Mouse (Mus musculus) G1E (cell line): ENCODE data around the gene Ubald2. TPM values are rescaled to one million over a fixed set of nuclear protein-coding genes. Genes with fewer than 3 reads are reported as not detected.

Experiments
- ATAC-seq: 2 replicates; pipeline ENCODE4 v1.8.0; 2016; ENCODE audit warnings: mild to moderate bottlenecking; ENCODE audit not compliant: insufficient number of reproducible peaks, poor library complexity, low FRiP score, severe bottlenecking; ENCODE audit errors: extremely low read depth
- DNase-seq: peaks from one replicate; pipeline ENCODE4 v3.0.0; 2012; ENCODE audit warnings: low spot score
- H3K27me3 ChIP-seq: 2 replicates; pipeline ENCODE4 v1.6.1; 2012; ENCODE audit warnings: mild to moderate bottlenecking, low read length, inconsistent platforms; ENCODE audit not compliant: insufficient read depth
- H3K36me3 ChIP-seq: replicated peaks from 2 replicates; pipeline ENCODE3; 2012; ENCODE audit warnings: mild to moderate bottlenecking, inconsistent platforms
- H3K4me1 ChIP-seq: 2 replicates; pipeline ENCODE4 v1.6.1; 2012; ENCODE audit warnings: low read depth, low read length, inconsistent platforms, mixed read lengths; ENCODE audit not compliant: insufficient read depth
- H3K4me3 ChIP-seq: 2 replicates; pipeline ENCODE4 v1.5.1; 2012; ENCODE audit warnings: low read depth, mild to moderate bottlenecking, inconsistent platforms, low read length, moderate library complexity, mixed read lengths
- H3K9me3 ChIP-seq: replicated peaks from 2 replicates; pipeline ENCODE4 v1.6.1; 2012; ENCODE audit warnings: inconsistent platforms
- CTCF ChIP-seq: IDR thresholded peaks from 2 replicates; pipeline ENCODE4 v1.5.1; 2012; ENCODE audit warnings: low read depth, low read length, inconsistent platforms, mixed read lengths
- GATA1 ChIP-seq: IDR thresholded peaks from 2 replicates; pipeline ENCODE4 v1.6.1; 2012; ENCODE audit warnings: borderline replicate concordance, low read length, inconsistent platforms, mixed read lengths
- GATA2 ChIP-seq: IDR thresholded peaks from 2 replicates; pipeline ENCODE4 v1.6.1; 2012; ENCODE audit warnings: low read depth, low read length, inconsistent platforms, borderline replicate concordance
- POLR2AphosphoS5 ChIP-seq: IDR thresholded peaks from 2 replicates; pipeline ENCODE4 v1.6.1; 2012; ENCODE audit warnings: low read depth, low read length, inconsistent platforms; ENCODE audit not compliant: insufficient replicate concordance
- TAL1 ChIP-seq: conservative IDR thresholded peaks from 2 replicates; pipeline ENCODE4 v1.6.1; 2012; ENCODE audit warnings: low read depth, low read length, inconsistent platforms, mixed read lengths
- polyA plus RNA-seq: library from polyadenylated mRNA; stranded (reverse); fragments of >175 nt; gene quantifications from 2 replicates; pipeline ENCODE4 v1.2.3, GENCODE M21; 2012
- total RNA-seq, 2 experiments: library from RNA; stranded (forward) in 1 of 2; stranded (reverse) in 1 of 2; fragments of 200-1000 nt in 1 of 2; fragments of >200 nt in 1 of 2; fragmentation: Nextera tagmentation in 1 of 2; gene quantifications; 2 replicates each; pipeline ENCODE4 v1.2.3; 2014 to 2017

Gene Ubald2
- total and polyA plus RNA-seq, 3 experiments: 114 to 1,104 (median 210) TPM

DNA sequence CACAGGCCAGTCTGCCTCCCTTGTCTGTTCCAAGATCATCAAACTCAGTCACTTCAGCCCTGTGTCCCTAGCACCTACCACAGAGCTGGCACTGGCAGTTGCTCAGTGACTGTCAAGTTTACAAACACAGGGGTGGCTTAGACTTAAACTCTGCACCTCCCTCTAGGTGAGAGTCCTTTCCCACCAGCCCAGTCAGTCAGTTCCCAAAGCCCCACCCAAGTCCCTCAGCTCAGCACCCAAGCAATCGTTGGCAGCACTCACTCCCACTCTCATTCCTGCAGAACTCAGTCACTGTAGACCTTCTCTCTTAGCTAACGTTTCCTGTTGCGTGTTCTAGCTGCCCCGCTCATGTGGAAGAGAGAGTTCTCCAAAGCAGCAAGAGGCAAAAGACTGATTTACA lies 39.1 kb upstream of the Ubald2 start:
- DNase-seq (no peak), ATAC-seq (no peak)
- Histone ChIP-seq H3K27me3 (peaks cover 7% of the 10 kb centered on the region; the same call in 1 of the 2 replicates), H3K4me1 (no peaks in the 10 kb centered on the region), H3K9me3 (no peaks in the 10 kb centered on the region), H3K4me3 (no peak overlapping the region), H3K36me3 (peaks cover 3% of the 10 kb centered on the region)
- TF ChIP-seq GATA2 (no peak), CTCF (no peak), GATA1 (no peak), TAL1 (no peak), POLR2AphosphoS5 (no peak)

GRCm38 (mm10) chr11:116396276-116396933 lies 37.5 kb upstream of the Ubald2 start:
- no peak for TF ChIP-seq TAL1
- no peak for TF ChIP-seq CTCF
- no peak for TF ChIP-seq GATA2
- no peak for TF ChIP-seq GATA1
- no peak for TF ChIP-seq POLR2AphosphoS5
- Histone ChIP-seq H3K9me3 (no peaks in the 10 kb centered on the region), H3K27me3 (peaks cover 7% of the 10 kb centered on the region; the same call in 1 of the 2 replicates), H3K4me1 (no peaks in the 10 kb centered on the region), H3K4me3 (no peak overlapping the region), H3K36me3 (peaks cover 3% of the 10 kb centered on the region)
- DNase-seq (no peak), ATAC-seq (no peak)

DNA sequence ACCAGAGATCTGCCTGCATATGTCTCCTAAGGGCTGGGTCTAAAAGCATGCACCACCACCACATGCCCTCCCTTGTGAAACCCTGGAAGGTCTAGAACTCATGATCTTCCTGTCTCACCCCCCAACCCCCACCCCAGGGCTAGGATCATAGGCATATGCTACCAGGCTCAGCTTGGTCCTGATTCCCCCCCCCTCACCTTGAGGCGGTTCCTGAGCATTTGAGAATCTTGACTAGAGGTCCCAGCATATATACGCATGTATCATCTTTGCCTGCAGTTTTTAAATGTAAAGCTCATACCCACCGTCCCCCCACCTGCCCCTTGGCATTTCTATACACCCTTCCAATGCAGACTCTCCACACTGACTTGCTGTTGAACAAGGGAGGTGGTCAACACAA lies 37.0 kb upstream of the Ubald2 start:
- Histone ChIP-seq H3K36me3 (peaks cover 3% of the 10 kb centered on the region), H3K9me3 (no peaks in the 10 kb centered on the region), H3K4me1 (no peaks in the 10 kb centered on the region), H3K4me3 (no peak overlapping the region), H3K27me3 (peaks cover 7% of the 10 kb centered on the region; the same call in 1 of the 2 replicates)
- DNase-seq: no peak
- TF ChIP-seq TAL1 (no peak), GATA2 (no peak), GATA1 (no peak), CTCF (no peak), POLR2AphosphoS5 (no peak)
- no peak for ATAC-seq

- H3K36me3 ChIP-seq: peaks cover 3% of the 10 kb centered on the region
- H3K4me3 ChIP-seq: no peak overlapping the region
- TF ChIP-seq GATA1 (no peak), GATA2 (no peak), TAL1 (no peak), POLR2AphosphoS5 (no peak), CTCF (no peak)
- H3K4me1 ChIP-seq: no peaks in the 10 kb centered on the region
- no peak for ATAC-seq
- no peak for DNase-seq
- no peaks in the 10 kb centered on the region for H3K9me3 ChIP-seq
- peaks cover 7% of the 10 kb centered on the region; the same call in 1 of the 2 replicates for H3K27me3 ChIP-seq
These were observed 36.2 kb upstream of the Ubald2 start for GRCm38 (mm10) chr11:116397517-116398347.

- H3K36me3 ChIP-seq: peaks cover 8% of the 10 kb centered on the region
- TF ChIP-seq GATA1 (no peak), POLR2AphosphoS5 (no peak), TAL1 (no peak), CTCF (no peak), GATA2 (no peak)
- peaks cover 7% of the 10 kb centered on the region; the same call in 1 of the 2 replicates for H3K27me3 ChIP-seq
- H3K4me1 ChIP-seq: no peaks in the 10 kb centered on the region
- ATAC-seq: no peak
- no peaks in the 10 kb centered on the region for H3K9me3 ChIP-seq
- DNase-seq: no peak
- H3K4me3 ChIP-seq: no peak overlapping the region
These were observed 35.6 kb upstream of the Ubald2 start for GRCm38 (mm10) chr11:116398348-116398677.

GRCm38 (mm10) chr11:116400560-116400959 lies 33.3 kb upstream of the Ubald2 start:
- Histone ChIP-seq H3K4me3 (no peak overlapping the region), H3K36me3 (peaks cover 12% of the 10 kb centered on the region), H3K27me3 (peaks cover 7% of the 10 kb centered on the region; the same call in 1 of the 2 replicates), H3K4me1 (no peaks in the 10 kb centered on the region), H3K9me3 (no peaks in the 10 kb centered on the region)
- no peak for TF ChIP-seq GATA1
- no peak for TF ChIP-seq CTCF
- TF ChIP-seq POLR2AphosphoS5: no peak
- TF ChIP-seq TAL1: no peak
- no peak for ATAC-seq
- no peak for DNase-seq

- DNase-seq: no peak
- Histone ChIP-seq H3K4me3 (no peak overlapping the region), H3K9me3 (no peaks in the 10 kb centered on the region), H3K27me3 (no peaks in the 10 kb centered on the region), H3K36me3 (peaks cover 14% of the 10 kb centered on the region), H3K4me1 (peaks cover 3% of the 10 kb centered on the region; the same call in 1 of the 2 replicates)
- TF ChIP-seq GATA1 (no peak), TAL1 (no peak), POLR2AphosphoS5 (no peak), CTCF (no peak)
- ATAC-seq: no peak
These were observed 28.3 kb upstream of the Ubald2 start for GRCm38 (mm10) chr11:116405601-116406000.
